Mouse (Mus musculus) cortical plate, adult 2 months (tissue): ENCODE measurements around the gene Ccdc8.
"Not testable (repeated sequence)": the region's sequence is repeated elsewhere in the genome, so short reads cannot be mapped to it uniquely, and the experiment has no call there.

Experiments used
- CTCF ChIP-seq: fragments of 200-500 bp; IDR thresholded peaks from 2 replicates; pipeline ENCODE4 v1.5.1; 2011; ENCODE audit warnings: mild to moderate bottlenecking, control low read depth, low read length; ENCODE audit not compliant: insufficient read depth; ENCODE audit errors: extremely low read depth
- POLR2A ChIP-seq: fragments of 200-500 bp; IDR thresholded peaks from 2 replicates; pipeline ENCODE4 v1.6.1; 2011; ENCODE audit warnings: mild to moderate bottlenecking, low read length, control low read depth; ENCODE audit not compliant: insufficient read depth; ENCODE audit errors: extremely low read depth

DNA sequence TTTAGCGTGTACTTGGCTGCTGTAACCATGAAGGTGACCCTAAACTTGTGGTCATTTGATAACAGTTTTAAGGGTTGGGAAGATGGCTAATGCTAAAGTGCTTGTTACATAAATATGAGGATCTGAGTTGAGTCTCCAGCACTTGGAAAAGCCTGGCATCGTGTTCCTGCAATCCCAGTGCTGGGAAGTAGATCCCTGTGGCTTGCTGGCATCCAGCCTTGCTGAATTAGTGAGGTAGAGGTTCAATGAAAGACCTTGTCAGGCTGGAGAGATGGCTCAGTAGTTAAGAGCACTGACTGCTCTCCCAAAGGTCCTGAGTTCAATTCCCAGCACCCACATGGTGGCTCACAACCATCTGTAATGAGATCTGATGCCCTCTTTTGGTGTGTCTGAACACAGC is 38.7 kb upstream of the Ccdc8 start:
- TF ChIP-seq POLR2A, CTCF: not testable (repeated sequence)
